Mouse (Mus musculus) ES-E14 (cell line): ENCODE measurements at regions not wholly inside any gene's neighbourhood (a gene's known extent, or its start where the extent isn't known, plus 50 kb on each side); places are given as distances from the start of the nearest gene placed in this dataset.

Experiments
- DNase-seq: peaks from one replicate; pipeline ENCODE4 v3.0.0-alpha.2; 2013; ENCODE audit warnings: low read depth, low spot score
- H3K27ac ChIP-seq: 2 replicates; pipeline ENCODE4 v1.5.1; 2012; ENCODE audit warnings: low read depth, mild to moderate bottlenecking, low read length, moderate library complexity, mixed read lengths; ENCODE audit not compliant: poor library complexity, insufficient read depth, severe bottlenecking
- H3K36me3 ChIP-seq: 2 replicates; pipeline ENCODE4 v1.6.1; 2012; ENCODE audit warnings: mild to moderate bottlenecking, low read length, moderate library complexity, mixed read lengths; ENCODE audit not compliant: control insufficient read depth, poor library complexity, insufficient read depth, severe bottlenecking
- H3K4me1 ChIP-seq, 2 experiments: fragments of 150-350 bp in 1 of 2; sonication (generic) in 1 of 2; 2 replicates each; pipeline ENCODE4 v1.6.1; 2012; ENCODE audit warnings: low read length in 2 of 2, mild to moderate bottlenecking in 1 of 2, mixed read lengths in 1 of 2; ENCODE audit not compliant: control insufficient read depth in 2 of 2, insufficient read depth in 2 of 2, poor library complexity in 1 of 2
- H3K4me3 ChIP-seq, 2 experiments: fragments of 150-350 bp in 1 of 2; sonication (generic) in 1 of 2; 2 replicates each; pipeline ENCODE4 v1.5.1; 2012; ENCODE audit warnings: low read length in 2 of 2, low read depth in 1 of 2, mild to moderate bottlenecking in 1 of 2, mixed read lengths in 1 of 2; ENCODE audit not compliant: insufficient read depth in 1 of 2, poor library complexity in 1 of 2, severe bottlenecking in 1 of 2
- H3K9ac ChIP-seq: 2 replicates; pipeline ENCODE4 v1.6.1; 2012; ENCODE audit warnings: low read depth, mild to moderate bottlenecking, low read length, mixed read lengths; ENCODE audit not compliant: poor library complexity, insufficient read depth, severe bottlenecking
- H3K9me3 ChIP-seq: fragments of 150-350 bp; sonication (generic); 2 replicates; pipeline ENCODE4 v1.6.1; 2012; ENCODE audit warnings: low read depth, mild to moderate bottlenecking, low read length; ENCODE audit not compliant: control insufficient read depth, insufficient read depth
- CHD2 ChIP-seq: IDR thresholded peaks from 2 replicates; pipeline ENCODE4 v1.6.1; 2014; ENCODE audit warnings: mild to moderate bottlenecking, low read depth, low read length, inconsistent platforms
- HCFC1 ChIP-seq: IDR thresholded peaks from 2 replicates; pipeline ENCODE4 v1.6.1; 2012; ENCODE audit warnings: low read length, inconsistent platforms, borderline replicate concordance; ENCODE audit not compliant: insufficient read depth
- MAFK ChIP-seq: IDR thresholded peaks from 2 replicates; pipeline ENCODE4 v1.6.1; 2014; ENCODE audit warnings: mild to moderate bottlenecking, low read depth, low read length, inconsistent platforms; ENCODE audit not compliant: insufficient read depth
- ZC3H11A ChIP-seq: IDR thresholded peaks from 2 replicates; pipeline ENCODE4 v1.6.1; 2012; ENCODE audit warnings: low read depth, mild to moderate bottlenecking, inconsistent platforms, low read length, borderline replicate concordance
- ZNF384 ChIP-seq: IDR thresholded peaks from 2 replicates; pipeline ENCODE4 v1.6.1; 2012; ENCODE audit warnings: low read depth, low read length, inconsistent platforms
- in situ Hi-C, 2 experiments: fragments of 600-800 bp; cut with MboI; formaldehyde crosslinking; loops; one replicate each; pipeline ENCODE4 v1.15.1; 2025; ENCODE audit warnings: low sequenced_read_pairs in 2 of 2, inconsistent platforms in 1 of 2; ENCODE audit not compliant: unreplicated experiment in 2 of 2

GRCm38 (mm10) chr9:83320834-83321233 is 120.1 kb downstream of the Lca5 start:
- Histone ChIP-seq H3K4me3 (no peak overlapping the region), H3K36me3 (no peaks in the 10 kb centered on the region), H3K9me3 (no peaks in the 10 kb centered on the region), H3K27ac (no peak overlapping the region), H3K4me1 (no peaks in the 10 kb centered on the region), H3K9ac (no peak overlapping the region)
- TF ChIP-seq MAFK (no peak), ZC3H11A (no peak), CHD2 (no peak), HCFC1 (no peak), ZNF384 (no peak)
- DNase-seq = no peak
- in situ Hi-C loops = no loop called here

GRCm38 (mm10) chr9:83316818-83317162 is 124.1 kb downstream of the Lca5 start:
- Histone ChIP-seq H3K4me1 (no peaks in the 10 kb centered on the region), H3K36me3 (no peaks in the 10 kb centered on the region), H3K9me3 (no peaks in the 10 kb centered on the region), H3K9ac (no peak overlapping the region), H3K27ac (no peak overlapping the region), H3K4me3 (no peak overlapping the region)
- no peak for DNase-seq
- TF ChIP-seq ZC3H11A = no peak
- TF ChIP-seq MAFK = no peak
- no peak for TF ChIP-seq ZNF384
- TF ChIP-seq HCFC1 = no peak
- TF ChIP-seq CHD2 = no peak
- in situ Hi-C loops = no loop called here

- no peak for DNase-seq
- Histone ChIP-seq H3K36me3 (no peaks in the 10 kb centered on the region), H3K4me3 (no peak overlapping the region), H3K9me3 (no peaks in the 10 kb centered on the region), H3K27ac (no peak overlapping the region), H3K9ac (no peak overlapping the region), H3K4me1 (no peaks in the 10 kb centered on the region)
- TF ChIP-seq ZC3H11A = no peak
- no peak for TF ChIP-seq HCFC1
- no peak for TF ChIP-seq MAFK
- no peak for TF ChIP-seq ZNF384
- TF ChIP-seq CHD2 = no peak
- in situ Hi-C loops = no loop called here
These were observed 124.7 kb downstream of the Lca5 start for GRCm38 (mm10) chr9:83315941-83316817.

GRCm38 (mm10) chr9:83308771-83309170 is 132.2 kb downstream of the Lca5 start:
- in situ Hi-C loops = no loop called here
- H3K4me1 ChIP-seq = peaks cover 0 to 2% of the 10 kb centered on the region in 2 experiments; a peak in 2 of 4 replicates
- H3K9me3 ChIP-seq = no peaks in the 10 kb centered on the region
- DNase-seq = no peak
- no peak overlapping the region for H3K9ac ChIP-seq
- H3K27ac ChIP-seq = no peak overlapping the region
- H3K4me3 ChIP-seq = no peak overlapping the region
- no peaks in the 10 kb centered on the region for H3K36me3 ChIP-seq
- TF ChIP-seq MAFK (no peak), ZNF384 (0 out of 2 replicates have a peak, but pooled peaks have one; percentile 28)
